Mouse (Mus musculus) midbrain, embryonic 12.5 days (tissue): Measurements from ENCODE around the gene Asb13. TPM values are rescaled to one million over a fixed set of nuclear protein-coding genes. Genes with fewer than 3 reads are reported as not detected.
A peak's percentile ranks its signal among the peaks of the same experiment; 100 is the strongest.

Experiments used
- ATAC-seq: fragments of 200-750 bp; cut with Nextera tagmentation; 2 replicates; pipeline ENCODE4 v1.8.0; 2017; ENCODE audit warnings: low read depth, moderate TSS enrichment, moderate library complexity; ENCODE audit not compliant: low FRiP score
- H3K27ac ChIP-seq: fragments of 300-500 bp; sonication (generic); replicated peaks from 2 replicates; pipeline ENCODE4 v1.5.1; 2016; ENCODE audit warnings: mild to moderate bottlenecking
- H3K27me3 ChIP-seq: fragments of 300-500 bp; sonication (generic); 2 replicates; pipeline ENCODE4 v1.6.1; 2016; ENCODE audit warnings: mild to moderate bottlenecking
- H3K36me3 ChIP-seq: fragments of 300-500 bp; sonication (generic); 2 replicates; pipeline ENCODE4 v1.6.1; 2016
- H3K4me1 ChIP-seq: fragments of 300-500 bp; sonication (generic); 2 replicates; pipeline ENCODE4 v1.6.1; 2016
- H3K4me2 ChIP-seq: fragments of 300-500 bp; sonication (generic); replicated peaks from 2 replicates; pipeline ENCODE4 v1.6.1; 2016; ENCODE audit warnings: mild to moderate bottlenecking, moderate library complexity
- H3K4me3 ChIP-seq: fragments of 300-500 bp; sonication (generic); 2 replicates; pipeline ENCODE4 v1.5.1; 2016; ENCODE audit warnings: mild to moderate bottlenecking
- H3K9ac ChIP-seq: fragments of 300-500 bp; sonication (generic); replicated peaks from 2 replicates; pipeline ENCODE4 v1.6.1; 2016; ENCODE audit warnings: mild to moderate bottlenecking, moderate library complexity
- H3K9me3 ChIP-seq: fragments of 300-500 bp; sonication (generic); 2 replicates; pipeline ENCODE4 v1.6.1; 2016; ENCODE audit warnings: mild to moderate bottlenecking
- WGBS: fragments of 180-500 bp; shearing (Covaris S2); methylation state at CpG from one replicate; pipeline ENCODE4 v1.1.7; 2016; 5-methylcytosine and 5-hydroxymethylcytosine counted together
- polyA plus RNA-seq: library from polyadenylated mRNA; unstranded; fragments of >200 nt; fragmentation: Nextera tagmentation; extraction: Ambion mirVana; gene quantifications from 2 replicates; pipeline ENCODE4 v1.2.1, GENCODE M21; 2016

Asb13 gene
- polyA plus RNA-seq, 1 experiment from 2014 or later: 13.2 TPM

DNA sequence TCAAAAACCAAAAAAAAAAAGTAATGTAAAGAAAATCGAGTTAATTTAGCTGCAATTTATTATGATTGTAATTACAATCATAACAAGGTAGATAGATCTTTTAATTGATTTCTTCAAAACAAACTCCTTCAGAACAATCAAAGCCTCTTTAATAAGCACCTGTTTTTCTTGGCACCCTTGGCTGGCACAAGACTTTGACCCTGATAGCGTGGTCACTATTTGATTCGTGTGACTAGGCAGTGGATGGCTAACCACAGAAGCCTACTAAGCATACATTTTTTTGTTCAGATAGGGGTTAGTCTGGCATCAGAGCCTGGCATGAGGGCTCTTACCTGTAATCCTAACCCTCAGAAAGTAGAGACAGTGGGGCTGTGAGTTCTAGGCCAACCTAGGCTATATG is 1.2 kb downstream of the Asb13 start:
- Histone ChIP-seq H3K4me3 (no peak overlapping the region), H3K9me3 (no peaks in the 10 kb centered on the region), H3K36me3 (no peaks in the 10 kb centered on the region), H3K9ac (no peak overlapping the region), H3K27ac (no peak overlapping the region), H3K4me2 (no peak overlapping the region), H3K27me3 (peaks cover 3% of the 10 kb centered on the region; the same call in 1 of the 2 replicates), H3K4me1 (peaks cover 2% of the 10 kb centered on the region; the same call in 1 of the 2 replicates)
- 92% methylated on average over 3 of the region's 3 CpGs for WGBS
- no peak for ATAC-seq

DNA sequence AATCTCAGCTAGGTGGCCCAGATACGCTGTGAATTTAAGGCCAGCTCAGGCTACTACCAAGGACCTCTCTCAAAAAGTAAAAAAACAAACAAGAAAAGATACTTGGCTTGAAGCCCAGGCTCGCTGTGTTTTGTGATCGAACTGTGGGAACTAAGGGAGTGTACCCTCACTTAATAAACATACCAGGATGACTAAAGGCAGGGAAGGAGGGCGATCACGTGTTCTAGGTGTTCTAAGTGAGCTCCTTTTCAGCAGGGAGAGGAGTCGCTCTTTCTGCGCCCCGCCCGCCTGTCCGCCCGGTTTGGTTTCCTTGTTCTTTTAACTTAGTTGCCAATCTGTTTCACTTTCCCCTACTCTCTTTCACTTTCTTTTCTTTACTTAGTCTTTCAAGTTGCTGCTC is 3.0 kb downstream of the Asb13 start:
- H3K4me2 ChIP-seq: no peak overlapping the region

DNA sequence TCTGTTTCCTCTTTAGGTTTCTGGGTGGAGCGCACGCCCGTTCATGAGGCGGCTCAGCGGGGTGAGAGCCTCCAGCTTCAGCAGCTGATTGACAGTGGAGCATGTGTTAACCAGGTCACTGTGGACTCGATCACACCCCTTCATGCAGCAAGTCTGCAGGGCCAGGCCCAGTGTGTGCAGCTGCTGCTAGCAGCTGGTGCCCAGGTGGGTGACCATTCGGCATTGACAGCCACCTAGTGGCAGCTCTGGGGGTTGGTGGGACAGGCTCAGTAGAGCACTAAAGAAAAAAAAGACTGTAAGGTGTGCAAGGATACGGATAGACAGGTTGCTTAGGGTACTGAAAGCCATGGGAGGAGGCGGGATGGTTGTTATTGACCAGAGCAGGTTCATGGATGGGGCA is 8.2 kb downstream of the Asb13 start:
- no peaks in the 10 kb centered on the region for H3K9me3 ChIP-seq
- H3K27ac ChIP-seq: no peak overlapping the region
- H3K9ac ChIP-seq: no peak overlapping the region
- H3K36me3 ChIP-seq: peaks cover 22% of the 10 kb centered on the region
- no peak overlapping the region for H3K4me3 ChIP-seq
- no peaks in the 10 kb centered on the region for H3K4me1 ChIP-seq
- 82% methylated on average over 9 of the region's 9 CpGs for WGBS
- ATAC-seq: peak; percentile 38; the same call in 1 of the 2 replicates
- H3K4me2 ChIP-seq: no peak overlapping the region
- H3K27me3 ChIP-seq: no peaks in the 10 kb centered on the region

More for the DNA sequence above, 3.0 kb downstream of the Asb13 start:
- Histone ChIP-seq H3K9me3 (no peaks in the 10 kb centered on the region), H3K27ac (no peak overlapping the region), H3K36me3 (no peaks in the 10 kb centered on the region), H3K4me3 (no peak overlapping the region), H3K9ac (no peak overlapping the region), H3K4me1 (peaks cover 2% of the 10 kb centered on the region; the same call in 1 of the 2 replicates), H3K27me3 (peaks cover 3% of the 10 kb centered on the region; the same call in 1 of the 2 replicates)
- 70% methylated on average over 11 of the region's 11 CpGs for WGBS
- ATAC-seq: no peak

DNA sequence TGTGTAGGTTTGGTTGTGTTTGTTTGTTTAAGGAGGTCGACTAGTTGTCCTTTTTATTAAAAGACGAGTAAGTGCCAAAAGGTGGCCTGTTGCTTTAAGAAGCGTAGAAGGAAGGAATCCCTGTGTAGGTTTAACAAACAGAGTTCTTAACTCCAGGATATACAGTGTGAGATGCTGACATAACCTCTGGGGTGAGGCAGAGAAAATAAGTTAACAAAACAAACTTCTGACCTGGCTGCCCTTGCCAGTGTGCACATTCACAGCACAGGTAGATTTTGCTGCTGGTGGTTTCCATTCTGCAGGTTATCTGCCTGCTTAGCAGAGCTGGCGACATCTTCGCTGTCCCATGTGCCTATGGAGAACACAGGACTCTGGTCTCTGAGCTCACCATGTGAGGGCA is 8.7 kb downstream of the Asb13 start:
- H3K4me2 ChIP-seq: no peak overlapping the region
- no peak overlapping the region for H3K27ac ChIP-seq
- H3K27me3 ChIP-seq: no peaks in the 10 kb centered on the region
- H3K36me3 ChIP-seq: peaks cover 22% of the 10 kb centered on the region
- H3K4me3 ChIP-seq: no peak overlapping the region
- no peaks in the 10 kb centered on the region for H3K9me3 ChIP-seq
- ATAC-seq: no peak
- H3K9ac ChIP-seq: no peak overlapping the region
- H3K4me1 ChIP-seq: no peaks in the 10 kb centered on the region
- WGBS: 94% methylated on average over 5 of the region's 5 CpGs

DNA sequence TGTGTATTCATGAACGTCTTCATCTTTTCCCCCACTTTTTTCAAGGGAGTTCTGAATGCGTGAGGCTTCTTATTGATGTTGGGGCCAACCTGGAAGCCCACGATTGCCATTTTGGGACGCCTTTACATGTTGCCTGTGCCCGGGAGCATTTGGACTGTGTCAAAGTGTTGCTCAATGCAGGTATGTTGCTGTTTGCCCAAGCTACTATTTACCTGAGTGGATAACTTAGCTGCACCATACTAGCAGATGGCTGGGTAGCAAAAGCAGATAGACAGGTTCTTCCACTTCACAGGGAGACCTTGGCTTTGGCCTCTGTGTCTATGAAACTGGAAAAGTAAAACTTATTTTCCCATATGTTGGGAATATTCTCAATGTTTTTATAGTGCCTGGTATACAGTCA is 11.0 kb downstream of the Asb13 start:
- Histone ChIP-seq H3K27me3 (no peaks in the 10 kb centered on the region), H3K36me3 (peaks cover 28% of the 10 kb centered on the region), H3K4me2 (no peak overlapping the region), H3K4me1 (no peaks in the 10 kb centered on the region), H3K27ac (no peak overlapping the region), H3K9ac (no peak overlapping the region), H3K4me3 (no peak overlapping the region), H3K9me3 (no peaks in the 10 kb centered on the region)
- no peak for ATAC-seq
- 96% methylated on average over 5 of the region's 5 CpGs for WGBS

DNA sequence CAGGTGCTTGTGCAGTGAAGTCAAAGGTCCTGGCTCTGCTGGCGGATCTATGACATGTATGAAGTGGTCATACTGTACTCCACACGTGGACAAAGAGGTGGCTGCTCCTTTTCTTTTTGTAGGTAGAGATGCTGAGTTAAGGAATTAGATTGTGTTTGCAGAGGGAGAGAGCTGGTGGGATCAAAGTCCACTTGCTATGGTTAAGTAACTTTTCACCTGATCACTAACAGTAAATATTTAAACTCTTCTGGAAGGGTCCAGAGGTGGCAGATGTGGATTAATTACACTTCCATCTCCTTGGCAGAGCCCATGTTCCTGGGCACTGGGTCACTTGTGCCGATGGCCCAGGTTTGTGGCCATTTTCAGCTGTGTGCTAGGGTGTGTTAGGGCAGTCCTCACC is 12.1 kb downstream of the Asb13 start:
- Histone ChIP-seq H3K4me1 (no peaks in the 10 kb centered on the region), H3K9me3 (no peaks in the 10 kb centered on the region), H3K36me3 (peaks cover 36% of the 10 kb centered on the region), H3K9ac (no peak overlapping the region), H3K27ac (no peak overlapping the region), H3K4me2 (no peak overlapping the region), H3K4me3 (no peak overlapping the region), H3K27me3 (no peaks in the 10 kb centered on the region)
- WGBS: 85% methylated on average over 3 of the region's 3 CpGs
- ATAC-seq: no peak

DNA sequence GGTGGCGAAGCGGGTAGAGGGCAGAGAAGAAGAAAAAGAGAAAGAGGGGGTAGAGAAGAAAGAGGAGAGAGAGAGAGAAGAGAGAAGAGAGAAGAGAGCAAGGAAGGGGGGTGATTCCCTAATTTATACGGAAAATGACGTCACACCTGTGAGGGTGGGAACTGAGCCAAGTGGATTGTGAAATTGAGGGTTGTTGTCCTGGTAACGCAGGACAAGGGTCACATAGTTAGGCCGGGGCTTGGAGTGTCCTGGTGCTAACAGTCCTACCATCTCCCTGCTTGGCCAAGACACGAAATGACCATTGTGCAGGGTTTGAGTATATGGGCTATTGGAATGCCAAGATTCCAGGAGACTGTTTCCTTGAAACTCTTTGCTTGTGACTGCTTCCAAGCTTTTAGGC is 12.7 kb downstream of the Asb13 start:
- H3K36me3 ChIP-seq: peaks cover 36% of the 10 kb centered on the region
- ATAC-seq: no peak
- no peak overlapping the region for H3K4me2 ChIP-seq
- no peak overlapping the region for H3K9ac ChIP-seq
- H3K4me1 ChIP-seq: no peaks in the 10 kb centered on the region
- no peaks in the 10 kb centered on the region for H3K27me3 ChIP-seq
- no peak overlapping the region for H3K4me3 ChIP-seq
- no peak overlapping the region for H3K27ac ChIP-seq
- WGBS: 86% methylated on average over 7 of the region's 7 CpGs
- no peaks in the 10 kb centered on the region for H3K9me3 ChIP-seq

DNA sequence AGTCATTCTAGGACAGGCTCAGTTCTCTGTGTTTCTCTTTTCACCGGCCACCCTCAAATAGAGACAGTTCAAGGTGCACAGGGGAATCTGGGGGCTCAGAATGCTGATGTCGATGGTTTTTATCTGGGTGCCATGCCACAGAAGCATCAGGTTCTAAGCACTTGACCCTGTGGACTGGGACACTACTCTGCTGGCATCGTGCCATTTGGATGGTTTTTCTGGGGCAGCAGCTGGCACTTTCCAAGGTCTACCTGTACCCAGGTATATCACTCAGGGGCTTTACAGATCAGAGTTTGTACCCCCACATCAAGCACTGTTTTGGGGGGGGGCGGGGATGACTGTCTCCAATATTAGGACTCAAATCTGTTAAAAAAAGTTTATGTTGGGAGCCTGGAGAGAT is 16.7 kb downstream of the Asb13 start:
- Histone ChIP-seq H3K27ac (no peak overlapping the region), H3K4me1 (no peaks in the 10 kb centered on the region), H3K36me3 (peaks cover 34% of the 10 kb centered on the region), H3K4me3 (no peak overlapping the region), H3K9me3 (no peaks in the 10 kb centered on the region), H3K4me2 (no peak overlapping the region), H3K9ac (no peak overlapping the region), H3K27me3 (no peaks in the 10 kb centered on the region)
- no peak for ATAC-seq
- 93% methylated on average over 4 of the region's 4 CpGs for WGBS

DNA sequence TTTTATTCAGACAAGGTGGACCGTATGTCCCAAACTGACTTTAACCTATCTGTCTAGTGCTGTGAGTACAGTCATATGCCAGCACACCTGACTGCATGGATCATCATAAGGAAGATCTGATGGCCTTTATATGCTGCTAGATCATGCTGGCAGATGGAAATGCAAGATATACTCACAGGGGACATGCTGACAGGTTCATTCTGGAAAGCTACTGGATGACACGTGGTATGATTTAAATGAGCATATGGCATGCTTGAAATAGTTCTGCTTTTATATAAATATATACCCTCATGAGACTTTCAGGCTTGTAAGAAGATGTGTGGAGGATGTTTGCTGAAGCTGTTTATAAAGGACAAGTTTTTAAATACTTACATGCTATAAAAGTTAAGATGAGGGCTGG is 20.6 kb downstream of the Asb13 start:
- WGBS: 90% methylated on average over 2 of the region's 2 CpGs
- H3K9ac ChIP-seq: no peak overlapping the region
- no peak overlapping the region for H3K27ac ChIP-seq
- peaks cover 24% of the 10 kb centered on the region for H3K36me3 ChIP-seq
- no peaks in the 10 kb centered on the region for H3K4me1 ChIP-seq
- H3K27me3 ChIP-seq: no peaks in the 10 kb centered on the region
- H3K4me2 ChIP-seq: no peak overlapping the region
- ATAC-seq: no peak
- no peak overlapping the region for H3K4me3 ChIP-seq
- no peaks in the 10 kb centered on the region for H3K9me3 ChIP-seq

DNA sequence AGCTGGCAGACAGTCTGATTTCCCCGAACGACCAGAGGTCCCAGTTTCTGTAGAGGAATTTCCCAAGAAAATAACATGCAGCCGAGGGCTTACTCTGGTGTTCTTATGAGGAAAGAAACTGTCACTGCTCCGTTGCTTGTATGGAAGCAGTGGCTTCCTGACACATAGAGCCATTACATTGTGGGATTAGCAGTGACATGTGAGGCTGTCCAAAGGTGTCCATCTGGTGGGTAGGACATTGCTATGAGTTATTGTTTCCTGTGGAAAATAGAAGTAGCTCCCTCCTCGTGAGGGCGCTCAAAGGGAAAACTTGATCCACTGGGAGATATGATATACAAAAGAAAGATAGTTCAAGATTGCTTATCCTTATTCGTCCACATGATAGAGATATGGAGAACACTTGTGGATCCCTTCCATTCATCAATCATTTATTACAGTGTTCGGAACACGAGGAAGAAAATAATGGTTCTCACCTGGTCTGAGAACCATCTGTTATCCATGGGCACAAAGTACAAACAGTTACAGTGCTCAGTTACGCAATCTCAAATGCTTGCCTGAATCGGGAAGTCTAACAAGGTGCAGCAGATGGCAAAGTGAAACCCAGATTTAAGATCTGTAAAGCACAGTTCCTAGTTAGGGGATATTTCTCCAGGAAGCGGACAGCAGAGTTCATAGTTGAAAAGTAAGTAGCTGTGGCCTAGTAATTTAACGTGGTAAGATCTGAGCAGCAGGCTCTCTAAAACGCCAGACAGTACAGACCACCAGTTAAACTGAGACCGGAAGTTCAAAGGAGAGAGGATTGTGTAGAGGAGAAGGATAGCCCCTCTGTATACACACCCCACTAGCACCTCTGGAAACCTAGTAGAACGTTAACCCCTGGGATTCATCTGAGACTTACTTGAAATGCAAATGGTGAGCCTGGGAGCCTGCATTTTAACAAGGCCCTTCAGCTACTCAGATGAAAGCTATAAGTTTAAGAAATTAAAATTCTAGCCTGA is 25.6 kb downstream of the Asb13 start:
- 84% methylated on average over 16 of the region's 16 CpGs for WGBS
- no peaks in the 10 kb centered on the region for H3K36me3 ChIP-seq

DNA sequence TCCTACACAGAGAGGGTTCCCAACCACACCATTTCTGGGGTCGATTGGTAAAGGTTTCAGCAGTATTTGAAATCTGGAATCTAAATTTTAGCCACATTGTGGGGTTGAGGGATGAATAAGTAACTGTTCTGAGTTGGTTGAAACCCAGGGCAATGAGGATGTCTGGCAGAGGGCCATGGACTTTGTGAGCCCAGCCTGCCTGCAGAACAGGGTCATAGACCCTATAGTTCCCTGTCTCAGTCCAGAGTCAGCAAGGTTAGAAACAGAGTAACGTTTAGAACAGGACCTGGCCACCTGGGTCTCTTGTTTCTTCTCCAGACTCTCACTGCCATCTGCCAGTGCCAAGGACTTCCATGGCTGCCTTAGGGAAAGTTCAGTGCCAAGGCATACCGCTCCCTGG is 30.4 kb downstream of the Asb13 start:
- H3K27me3 ChIP-seq: no peaks in the 10 kb centered on the region
- H3K4me1 ChIP-seq: no peaks in the 10 kb centered on the region
- no peak overlapping the region for H3K4me3 ChIP-seq
- H3K36me3 ChIP-seq: no peaks in the 10 kb centered on the region
- no peak overlapping the region for H3K4me2 ChIP-seq
- 80% methylated on average over 3 of the region's 3 CpGs for WGBS
- H3K27ac ChIP-seq: no peak overlapping the region
- no peaks in the 10 kb centered on the region for H3K9me3 ChIP-seq
- ATAC-seq: no peak
- no peak overlapping the region for H3K9ac ChIP-seq

More for the DNA sequence above, 25.6 kb downstream of the Asb13 start:
- H3K4me2 ChIP-seq: no peak overlapping the region
- ATAC-seq: no peak
- no peaks in the 10 kb centered on the region for H3K27me3 ChIP-seq
- H3K9me3 ChIP-seq: no peaks in the 10 kb centered on the region
- H3K9ac ChIP-seq: no peak overlapping the region
- H3K4me1 ChIP-seq: no peaks in the 10 kb centered on the region
- H3K4me3 ChIP-seq: no peak overlapping the region
- H3K27ac ChIP-seq: no peak overlapping the region

DNA sequence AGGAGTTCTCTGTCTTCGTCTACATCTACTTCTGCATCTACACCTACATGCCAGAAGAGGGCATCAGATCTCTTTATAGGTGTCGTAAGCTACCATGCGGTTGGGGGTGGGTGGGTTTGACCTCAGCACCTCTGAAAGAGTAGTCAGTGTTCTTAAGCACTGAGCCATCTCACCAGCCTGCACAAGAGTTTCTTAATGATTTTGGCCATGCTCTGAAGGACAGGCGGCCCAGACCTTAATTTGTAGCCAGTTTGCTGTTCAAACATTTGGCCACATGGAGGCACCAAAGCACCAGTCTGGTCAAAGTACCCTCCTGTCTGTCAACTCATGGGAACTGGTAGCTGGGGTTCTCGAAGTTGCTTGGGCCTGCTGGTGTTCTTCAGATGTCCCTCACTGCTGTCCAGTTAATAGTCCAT is 31.5 kb downstream of the Asb13 start:
- Histone ChIP-seq H3K4me2 (peak overlapping the region; percentile 35), H3K4me1 (no peaks in the 10 kb centered on the region), H3K27ac (no peak overlapping the region), H3K9me3 (no peaks in the 10 kb centered on the region), H3K4me3 (no peak overlapping the region), H3K27me3 (no peaks in the 10 kb centered on the region), H3K9ac (no peak overlapping the region), H3K36me3 (no peaks in the 10 kb centered on the region)
- 14% methylated on average over 5 of the region's 5 CpGs for WGBS
- ATAC-seq: peak; percentile 80
